Mouse (Mus musculus) midbrain, embryonic 15.5 days (tissue): ENCODE data around the gene Nxnl2. TPM values are rescaled to one million over a fixed set of nuclear protein-coding genes. Genes with fewer than 3 reads are reported as not detected.

Source experiments
- ATAC-seq: fragments of 200-750 bp; cut with Nextera tagmentation; replicated peaks from 2 replicates; pipeline ENCODE4 v1.8.0; 2017; ENCODE audit warnings: moderate TSS enrichment
- H3K27ac ChIP-seq: fragments of 300-500 bp; sonication (generic); 2 replicates; pipeline ENCODE4 v1.5.1; 2015; ENCODE audit warnings: mild to moderate bottlenecking, inconsistent platforms
- H3K27me3 ChIP-seq: fragments of 300-500 bp; sonication (generic); replicated peaks from 2 replicates; pipeline ENCODE4 v1.6.1; 2015; ENCODE audit warnings: inconsistent platforms
- H3K36me3 ChIP-seq: fragments of 300-500 bp; sonication (generic); replicated peaks from 2 replicates; pipeline ENCODE4 v1.6.1; 2015; ENCODE audit warnings: inconsistent platforms
- H3K4me1 ChIP-seq: fragments of 300-500 bp; sonication (generic); 2 replicates; pipeline ENCODE4 v1.6.1; 2015; ENCODE audit warnings: inconsistent platforms
- H3K4me2 ChIP-seq: fragments of 300-500 bp; sonication (generic); 2 replicates; pipeline ENCODE4 v1.6.1; 2015; ENCODE audit warnings: inconsistent platforms, mild to moderate bottlenecking, moderate library complexity
- H3K4me3 ChIP-seq: fragments of 300-500 bp; sonication (generic); 2 replicates; pipeline ENCODE4 v1.5.1; 2015; ENCODE audit warnings: mild to moderate bottlenecking, inconsistent platforms
- H3K9ac ChIP-seq: fragments of 300-500 bp; sonication (generic); 2 replicates; pipeline ENCODE4 v1.6.1; 2015; ENCODE audit warnings: mild to moderate bottlenecking, inconsistent platforms
- H3K9me3 ChIP-seq: fragments of 300-500 bp; sonication (generic); 2 replicates; pipeline ENCODE4 v1.6.1; 2016; ENCODE audit warnings: inconsistent platforms
- WGBS: fragments of 180-500 bp; shearing (Covaris S2); methylation state at CpG from one replicate; pipeline ENCODE4 v1.1.7; 2015; ENCODE audit warnings: mixed read lengths; 5-methylcytosine and 5-hydroxymethylcytosine counted together
- microRNA-seq: library from miRNA; unstranded; fragments of <30 nt; microRNA quantifications from one replicate; pipeline ENCODE4, GENCODE M21; 2016
- polyA plus RNA-seq: library from polyadenylated mRNA; unstranded; fragments of >200 nt; fragmentation: Nextera tagmentation; extraction: Ambion mirVana; gene quantifications from 2 replicates; pipeline ENCODE4 v1.2.1, GENCODE M21; 2015

Nxnl2 gene
- polyA plus RNA-seq, 1 experiment from 2014 or later: 2.0 TPM

DNA sequence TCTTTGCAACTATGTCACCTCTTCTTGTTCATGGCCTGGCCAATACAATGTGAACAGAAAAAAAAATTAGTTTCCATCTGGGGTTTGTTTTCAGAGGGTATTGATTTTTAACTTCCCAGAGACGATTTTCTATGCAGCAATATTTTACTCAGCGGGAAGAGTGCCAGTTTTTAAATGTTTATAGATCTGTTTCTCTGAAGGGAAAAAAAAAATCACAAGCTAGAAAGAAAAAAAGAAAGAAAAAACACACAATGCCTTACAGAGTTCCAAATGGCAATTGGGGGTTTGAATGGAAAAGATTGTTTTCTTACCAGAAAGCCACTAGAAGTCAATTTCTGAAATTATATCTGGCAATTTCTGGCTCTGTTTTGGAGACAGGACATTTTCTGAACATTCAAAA, 43.9 kb downstream of the Nxnl2 start:
- 81% methylated on average over 2 of the region's 2 CpGs for WGBS
- Histone ChIP-seq H3K4me1 (no peaks in the 10 kb centered on the region), H3K9ac (no peak overlapping the region), H3K36me3 (no peaks in the 10 kb centered on the region), H3K4me3 (no peak overlapping the region), H3K27me3 (no peaks in the 10 kb centered on the region), H3K4me2 (no peak overlapping the region), H3K27ac (no peak overlapping the region), H3K9me3 (no peaks in the 10 kb centered on the region)
- no peak for ATAC-seq

- H3K36me3 ChIP-seq: no peaks in the 10 kb centered on the region
- ATAC-seq: no peak
- H3K4me2 ChIP-seq: no peak overlapping the region
- WGBS: 92% methylated on average over 4 of the region's 4 CpGs
- no peak overlapping the region for H3K9ac ChIP-seq
- no peaks in the 10 kb centered on the region for H3K27me3 ChIP-seq
- no peaks in the 10 kb centered on the region for H3K4me1 ChIP-seq
- no peak overlapping the region for H3K27ac ChIP-seq
- no peak overlapping the region for H3K4me3 ChIP-seq
- H3K9me3 ChIP-seq: no peaks in the 10 kb centered on the region
Measured at GRCm38 (mm10) chr13:51220897-51221296, 50.1 kb downstream of the Nxnl2 start.

DNA sequence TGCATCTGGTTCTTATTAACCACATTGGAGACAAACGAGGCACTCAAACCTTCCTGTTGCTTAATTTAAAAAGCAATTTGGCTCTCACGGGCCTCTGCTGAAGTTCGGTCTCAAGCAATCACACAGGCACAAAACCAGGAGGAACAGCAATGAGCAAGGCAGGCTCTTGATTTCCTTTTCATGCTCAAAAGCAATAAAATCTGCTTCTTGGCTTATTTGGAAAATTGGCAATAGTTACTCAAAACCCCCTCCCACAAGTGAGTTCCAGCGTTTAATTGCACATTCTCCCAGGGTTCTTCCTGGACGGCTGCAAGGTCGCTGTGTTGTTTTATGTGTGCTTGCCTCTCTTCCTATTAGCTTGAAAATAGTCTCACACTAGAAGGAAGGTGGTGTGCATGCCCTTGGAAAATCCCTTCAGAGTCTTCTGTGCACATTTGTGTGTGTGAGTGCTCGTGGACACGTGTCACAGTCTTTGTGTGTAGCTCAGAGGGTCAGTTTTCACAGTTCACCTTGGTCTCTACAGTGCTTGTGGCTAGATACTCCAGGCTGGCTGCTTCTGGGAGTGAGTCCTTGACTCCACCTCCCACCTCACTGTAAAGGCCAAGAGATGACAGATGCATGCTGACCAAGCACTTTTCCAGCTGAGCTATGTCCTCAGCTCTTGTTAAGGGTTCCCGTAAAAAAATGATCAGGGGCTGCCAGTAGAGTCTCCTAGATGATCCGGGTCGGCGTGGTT, 50.8 kb downstream of the Nxnl2 start:
- no peak for ATAC-seq
- no peaks in the 10 kb centered on the region for H3K9me3 ChIP-seq
- no peak overlapping the region for H3K9ac ChIP-seq
- H3K36me3 ChIP-seq: no peaks in the 10 kb centered on the region
- no peak overlapping the region for H3K4me2 ChIP-seq
- H3K27ac ChIP-seq: no peak overlapping the region
- 73% methylated on average over 12 of the region's 12 CpGs for WGBS
- no peak overlapping the region for H3K4me3 ChIP-seq
- no peaks in the 10 kb centered on the region for H3K4me1 ChIP-seq
- no peaks in the 10 kb centered on the region for H3K27me3 ChIP-seq

Small RNA genes within 50 kb of the gene (microRNA-seq; reads per million reads assigned to microRNA genes)
- gene Gm44341: not detected

Other genes with a start within 250 kb of the Nxnl2 start
- gene Spin1, start 70.1 kb upstream of the Nxnl2 start, polyA plus RNA-seq: 169 and 176 TPM in 2 replicates
- 13.6 and 14.0 TPM in 2 replicates for gene S1pr3, start 237.6 kb downstream of the Nxnl2 start, polyA plus RNA-seq